Mouse (Mus musculus) kidney, embryonic 14.5 days (tissue): ENCODE results near the gene Rxrb. TPM values are rescaled to one million over a fixed set of nuclear protein-coding genes. Genes with fewer than 3 reads are reported as not detected.

ENCODE experiments used
- ATAC-seq: fragments of 200-750 bp; cut with Nextera tagmentation; 2 replicates; pipeline ENCODE4 v1.8.0; 2017; ENCODE audit warnings: moderate number of reproducible peaks, mild to moderate bottlenecking, moderate TSS enrichment, moderate library complexity; ENCODE audit not compliant: low FRiP score, low TSS enrichment
- H3K27ac ChIP-seq: fragments of 300-500 bp; sonication (generic); 2 replicates; pipeline ENCODE4 v1.5.1; 2014; ENCODE audit warnings: low read depth, mild to moderate bottlenecking, low read length, moderate library complexity, mixed read lengths
- H3K27me3 ChIP-seq: fragments of 300-500 bp; sonication (generic); 2 replicates; pipeline ENCODE4 v1.6.1; 2014; ENCODE audit warnings: mild to moderate bottlenecking, low read length; ENCODE audit not compliant: control insufficient read depth, insufficient read depth
- H3K36me3 ChIP-seq: fragments of 300-500 bp; sonication (generic); 2 replicates; pipeline ENCODE4 v1.6.1; 2014; ENCODE audit warnings: low read length, mixed read lengths; ENCODE audit not compliant: control insufficient read depth, insufficient read depth
- H3K4me1 ChIP-seq: fragments of 300-500 bp; sonication (generic); 2 replicates; pipeline ENCODE4 v1.6.1; 2014; ENCODE audit warnings: low read length, mixed read lengths; ENCODE audit not compliant: control insufficient read depth, insufficient read depth
- H3K4me2 ChIP-seq: fragments of 300-500 bp; sonication (generic); replicated peaks from 2 replicates; pipeline ENCODE4 v1.6.1; 2014; ENCODE audit warnings: low read depth, mild to moderate bottlenecking, low read length
- H3K4me3 ChIP-seq: fragments of 300-500 bp; sonication (generic); 2 replicates; pipeline ENCODE4 v1.5.1; 2014; ENCODE audit warnings: mild to moderate bottlenecking, low read length
- H3K9ac ChIP-seq: fragments of 300-500 bp; sonication (generic); 2 replicates; pipeline ENCODE4 v1.6.1; 2014; ENCODE audit warnings: low read depth, mild to moderate bottlenecking, low read length, moderate library complexity
- H3K9me3 ChIP-seq: fragments of 300-500 bp; sonication (generic); 2 replicates; pipeline ENCODE4 v1.6.1; 2016; ENCODE audit warnings: low read length; ENCODE audit not compliant: control insufficient read depth
- WGBS: fragments of 180-500 bp; shearing (Covaris S2); extraction: QIAGEN DNeasy Blood & Tissue Kit; methylation state at CpG from one replicate; pipeline ENCODE4 v1.1.7; 2014; 5-methylcytosine and 5-hydroxymethylcytosine counted together
- polyA plus RNA-seq: library from polyadenylated mRNA; unstranded; fragments of >200 nt; fragmentation: Nextera tagmentation; extraction: Ambion mirVana; gene quantifications from 2 replicates; pipeline ENCODE4 v1.2.1, GENCODE M21; 2014

Gene Rxrb
- polyA plus RNA-seq, 1 experiment from 2014 or later = 28.0 TPM

DNA sequence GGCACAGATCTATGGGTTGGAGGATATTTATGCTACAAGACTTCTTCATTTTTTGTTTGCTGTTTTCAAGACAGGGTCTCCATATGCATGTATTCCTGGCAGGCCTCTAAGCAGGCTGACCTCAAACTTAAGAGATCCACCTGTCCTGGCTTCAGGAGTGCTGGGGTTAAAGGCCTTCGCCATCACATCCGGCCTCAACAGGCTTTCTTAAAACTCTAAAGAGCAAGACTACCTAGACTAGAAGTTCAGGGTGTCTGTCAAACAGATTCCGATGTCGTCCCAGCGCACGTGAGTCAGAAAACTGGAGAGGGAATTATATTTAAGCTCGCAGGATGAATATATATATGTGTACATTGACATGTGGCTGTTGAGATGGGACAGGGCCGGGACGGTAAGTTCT, 7.9 kb upstream of the Rxrb start:
- WGBS = 70% methylated on average over 9 of the region's 9 CpGs
- Histone ChIP-seq H3K27ac (no peak overlapping the region), H3K4me3 (peak overlapping the region; percentile 92), H3K27me3 (no peaks in the 10 kb centered on the region), H3K9ac (peak overlapping the region; percentile 90; the same call in 1 of the 2 replicates), H3K9me3 (peaks cover 6% of the 10 kb centered on the region), H3K4me2 (peak overlapping the region; percentile 85), H3K4me1 (peaks cover 24% of the 10 kb centered on the region), H3K36me3 (peaks cover 28% of the 10 kb centered on the region)
- ATAC-seq = no peak

DNA sequence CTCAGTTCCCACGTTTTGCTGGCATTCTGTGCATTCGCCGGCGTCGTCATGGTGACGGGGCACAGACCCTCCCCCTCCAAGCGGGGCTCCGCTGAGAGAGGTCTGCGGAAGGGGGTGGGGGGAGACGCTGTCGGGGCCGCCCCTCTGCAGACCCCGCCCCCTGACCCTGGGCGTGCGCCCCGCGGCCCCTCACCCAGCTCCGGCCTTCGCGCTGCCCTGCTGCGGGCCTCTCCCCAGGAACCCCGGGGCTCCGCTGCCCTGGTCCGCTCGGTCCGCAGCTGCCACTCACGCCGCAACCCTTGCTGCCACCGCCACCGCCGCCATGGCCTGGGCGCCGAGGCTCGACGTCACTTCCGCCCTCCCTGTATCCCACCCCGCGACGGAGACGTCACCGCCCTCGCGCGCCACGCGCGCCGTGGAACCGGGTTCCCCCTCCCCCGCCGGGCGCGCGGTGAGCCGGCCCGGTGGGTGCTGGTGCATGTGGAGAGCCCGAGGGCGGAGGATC, 7.2 kb upstream of the Rxrb start, which contains the start of gene Ring1:
Gene Ring1, minus strand, starts transcription at position 364 of the 505 bp plus-strand sequence.
- H3K27me3 ChIP-seq = no peaks in the 10 kb centered on the region
- peak within 1 kb of the TSS; percentile 90 for H3K9ac ChIP-seq

DNA sequence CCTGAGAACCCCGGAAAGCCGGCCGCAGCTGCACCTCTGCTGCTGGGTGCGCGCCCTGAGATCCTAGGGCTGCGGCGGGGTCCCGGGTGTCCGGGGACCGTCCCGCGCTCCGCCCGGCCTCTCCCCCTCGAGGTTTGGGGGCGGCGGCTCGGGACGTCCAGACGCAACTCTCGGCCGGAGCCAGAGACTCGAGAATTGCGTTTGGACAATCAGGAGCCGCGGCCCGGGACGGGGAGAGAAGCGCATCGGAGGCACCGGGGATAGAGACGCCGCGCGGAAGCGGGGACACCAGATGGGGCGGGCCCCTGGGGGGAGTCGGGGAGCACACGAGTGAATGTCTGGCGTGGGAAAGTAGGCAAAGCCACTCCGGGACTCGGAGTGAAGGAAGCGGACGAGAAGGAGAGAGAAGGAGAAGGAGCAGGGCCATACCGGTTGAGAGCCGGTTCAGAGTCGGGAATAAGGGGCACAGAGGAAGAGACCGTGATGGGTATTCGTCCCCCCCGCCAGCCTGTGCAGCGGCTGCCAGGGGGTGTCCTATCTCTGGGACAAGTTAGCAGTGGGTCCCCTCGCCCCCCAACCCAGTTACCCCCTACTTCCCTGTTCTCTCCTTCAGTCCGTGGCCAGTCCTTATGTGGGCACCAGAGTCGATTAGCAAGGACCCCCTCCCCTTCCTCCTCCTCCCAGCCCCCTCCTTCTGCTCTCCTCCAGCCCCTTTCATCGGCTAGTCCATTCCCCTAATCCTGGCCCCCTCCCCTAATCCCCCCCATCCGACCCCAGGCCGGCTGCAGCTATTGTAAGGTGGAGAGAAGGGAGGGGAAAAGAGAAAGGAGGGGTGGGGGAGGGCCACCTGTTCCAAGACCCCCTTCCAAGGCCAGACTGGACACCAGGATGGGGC, 6.5 kb upstream of the Rxrb start:
- H3K4me2 ChIP-seq = peak overlapping the region; percentile 85
- 1% methylated on average over 49 of the region's 57 CpGs for WGBS
- H3K4me1 ChIP-seq = peaks cover 29% of the 10 kb centered on the region
- H3K9ac ChIP-seq = peak overlapping the region; percentile 90
- peak overlapping the region; percentile 87 for H3K27ac ChIP-seq
- H3K9me3 ChIP-seq = 0 out of 2 replicates have a peak, but pooled peaks cover 2% of the 10 kb centered on the region
- peaks cover 42% of the 10 kb centered on the region for H3K36me3 ChIP-seq
- ATAC-seq = no peak; the same call in 1 of the 2 replicates
- H3K4me3 ChIP-seq = peak overlapping the region; percentile 92
- H3K27me3 ChIP-seq = no peaks in the 10 kb centered on the region

More for the DNA sequence above, 7.2 kb upstream of the Rxrb start, which contains the start of gene Ring1:
- Histone ChIP-seq H3K4me1 (peaks cover 24% of the 10 kb centered on the region), H3K4me2 (peak within 1 kb of the TSS; percentile 85), H3K9me3 (peaks cover 3% of the 10 kb centered on the region), H3K4me3 (peak within 1 kb of the TSS; percentile 92), H3K36me3 (peaks cover 35% of the 10 kb centered on the region), H3K27ac (peak within 1 kb of the TSS; percentile 87)
- under 1% methylated on average over 52 of the region's 58 CpGs for WGBS
- ATAC-seq = peak; percentile 68

DNA sequence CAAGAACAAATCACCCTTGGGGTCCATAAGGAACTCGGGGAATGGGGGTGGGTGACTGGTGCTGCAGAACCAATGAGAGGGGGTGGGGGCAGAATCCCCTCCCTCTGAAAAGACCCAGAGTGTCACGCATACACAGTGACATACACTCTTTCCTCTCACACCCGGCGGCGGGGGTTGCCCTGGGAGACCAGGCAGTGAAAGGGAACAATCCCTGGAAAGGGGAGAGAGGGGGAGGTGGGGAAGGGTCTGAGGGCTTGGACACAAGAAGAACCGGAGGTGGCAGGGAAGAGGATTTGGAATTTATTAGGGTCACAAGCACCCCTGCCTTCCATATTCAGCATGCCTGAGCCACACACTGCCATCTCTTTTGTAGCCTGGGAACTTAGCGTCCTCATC, 5.9 kb upstream of the Rxrb start:
- peaks cover 35% of the 10 kb centered on the region for H3K4me1 ChIP-seq
- ATAC-seq = no peak
- no peaks in the 10 kb centered on the region for H3K27me3 ChIP-seq
- H3K27ac ChIP-seq = no peak overlapping the region
- H3K9ac ChIP-seq = no peak overlapping the region
- peak overlapping the region; percentile 85 for H3K4me2 ChIP-seq
- 26% methylated on average over 7 of the region's 7 CpGs for WGBS
- peaks cover 42% of the 10 kb centered on the region for H3K36me3 ChIP-seq
- no peaks in the 10 kb centered on the region for H3K9me3 ChIP-seq
- H3K4me3 ChIP-seq = peak overlapping the region; percentile 92; the same call in 1 of the 2 replicates

DNA sequence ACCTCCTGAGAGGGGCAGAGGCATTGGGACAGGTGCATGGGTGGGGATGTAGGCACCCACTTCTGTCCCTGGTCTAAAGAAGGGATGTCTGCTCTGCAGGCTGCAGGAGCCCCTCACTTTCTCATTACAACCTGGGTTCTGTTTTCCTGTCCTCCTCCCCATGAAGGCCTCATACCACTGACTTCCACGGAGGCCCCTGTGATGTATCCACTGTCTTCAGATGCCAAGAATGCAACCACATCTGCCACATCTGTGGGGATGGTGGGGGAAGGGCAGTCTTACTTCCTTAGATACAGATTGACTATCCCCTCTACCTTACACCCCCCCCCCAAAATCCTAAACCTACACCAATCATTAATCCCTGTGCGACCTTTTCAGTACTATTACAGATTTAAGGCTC, 5.4 kb upstream of the Rxrb start:
- H3K4me2 ChIP-seq = peak overlapping the region; percentile 85; the same call in 1 of the 2 replicates
- H3K4me1 ChIP-seq = peaks cover 35% of the 10 kb centered on the region
- no peak overlapping the region for H3K9ac ChIP-seq
- H3K27me3 ChIP-seq = no peaks in the 10 kb centered on the region
- no peak for ATAC-seq
- peaks cover 37% of the 10 kb centered on the region for H3K36me3 ChIP-seq
- H3K9me3 ChIP-seq = no peaks in the 10 kb centered on the region
- WGBS = 30% methylated on average over 2 of the region's 2 CpGs
- H3K27ac ChIP-seq = no peak overlapping the region
- no peak overlapping the region for H3K4me3 ChIP-seq

DNA sequence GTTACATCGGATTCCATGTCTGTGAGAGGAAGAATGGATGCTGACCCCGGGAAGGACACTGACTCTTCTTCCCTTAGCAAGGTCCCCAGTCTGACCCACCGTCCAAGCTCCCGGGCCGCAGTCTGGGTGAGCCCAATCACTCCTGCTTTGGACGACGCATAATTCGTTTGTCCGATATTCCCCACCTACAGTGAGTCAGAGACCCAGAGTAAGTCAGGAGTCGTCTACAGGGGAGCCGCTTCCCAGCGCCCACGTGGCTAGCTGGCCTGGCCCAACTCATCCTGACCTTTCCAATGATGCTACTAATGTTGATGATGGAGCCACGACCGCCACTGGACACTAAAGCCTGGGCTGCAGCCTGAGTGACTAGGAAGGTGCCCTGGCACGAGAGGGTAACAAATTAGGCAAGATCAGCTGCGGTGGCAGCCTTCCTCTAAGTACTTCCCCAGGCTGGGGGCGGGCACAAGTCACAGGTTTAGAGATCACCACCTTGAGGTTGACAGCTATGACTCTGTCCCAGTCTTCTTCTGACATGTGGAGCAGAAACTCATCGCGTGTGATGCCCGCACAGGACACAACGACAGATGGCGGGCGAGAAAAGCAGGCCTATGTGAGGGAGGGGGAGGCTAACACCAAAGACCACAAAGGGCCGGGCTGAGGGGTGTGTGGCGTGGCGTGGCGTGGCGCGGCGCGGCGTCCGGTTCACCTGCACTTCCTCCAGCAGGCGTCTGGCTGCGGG, 4.5 kb upstream of the Rxrb start:
- peak overlapping the region; percentile 97 for H3K4me2 ChIP-seq
- ATAC-seq = no peak
- WGBS = 9% methylated on average over 36 of the region's 36 CpGs
- H3K36me3 ChIP-seq = peaks cover 29% of the 10 kb centered on the region
- H3K27me3 ChIP-seq = no peaks in the 10 kb centered on the region
- peaks cover 35% of the 10 kb centered on the region for H3K4me1 ChIP-seq
- H3K9ac ChIP-seq = peak overlapping the region; percentile 79
- no peaks in the 10 kb centered on the region for H3K9me3 ChIP-seq
- peak overlapping the region; percentile 66 for H3K4me3 ChIP-seq
- peak overlapping the region; percentile 80 for H3K27ac ChIP-seq

DNA sequence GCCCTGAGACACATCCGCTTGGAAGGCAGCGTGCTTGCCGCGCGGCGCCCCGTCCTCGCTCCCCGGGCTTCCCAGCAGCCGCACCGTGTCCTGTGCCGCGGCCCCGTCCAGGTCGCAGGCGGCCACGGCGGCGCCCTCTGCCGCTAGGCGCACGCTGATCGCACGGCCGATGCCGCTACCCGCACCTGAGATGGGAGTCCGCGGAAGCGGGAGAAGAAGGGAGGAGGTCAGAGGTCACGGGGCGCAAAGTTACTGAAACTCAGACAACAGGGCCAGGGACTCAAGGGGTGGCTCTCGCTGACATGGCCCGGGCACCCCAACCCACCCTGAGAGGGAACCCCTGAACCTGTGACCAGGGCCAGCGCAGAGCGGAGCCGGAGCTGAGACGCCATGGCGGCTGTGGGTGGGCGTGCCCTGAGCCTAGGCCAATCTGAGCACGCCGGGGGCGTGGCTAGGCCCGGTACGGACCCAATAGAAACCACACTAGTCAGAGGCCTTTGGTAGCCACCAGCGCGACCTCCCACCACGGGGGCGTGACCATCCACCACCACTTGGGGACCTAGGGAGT, 3.9 kb upstream of the Rxrb start, which contains the start of gene H2-Ke6:
Gene H2-Ke6, minus strand, starts transcription at position 405 of the 568 bp plus-strand sequence.
- no peaks in the 10 kb centered on the region for H3K9me3 ChIP-seq
- H3K27ac ChIP-seq = peak within 1 kb of the TSS; percentile 80
- H3K36me3 ChIP-seq = peaks cover 23% of the 10 kb centered on the region
- H3K27me3 ChIP-seq = no peaks in the 10 kb centered on the region
- H3K4me2 ChIP-seq = peak within 1 kb of the TSS; percentile 97
- under 1% methylated on average over 46 of the region's 49 CpGs for WGBS
- peak within 1 kb of the TSS; percentile 79 for H3K9ac ChIP-seq
- peaks cover 38% of the 10 kb centered on the region for H3K4me1 ChIP-seq
- peak within 1 kb of the TSS; percentile 66 for H3K4me3 ChIP-seq
- peak; percentile 76 for ATAC-seq

DNA sequence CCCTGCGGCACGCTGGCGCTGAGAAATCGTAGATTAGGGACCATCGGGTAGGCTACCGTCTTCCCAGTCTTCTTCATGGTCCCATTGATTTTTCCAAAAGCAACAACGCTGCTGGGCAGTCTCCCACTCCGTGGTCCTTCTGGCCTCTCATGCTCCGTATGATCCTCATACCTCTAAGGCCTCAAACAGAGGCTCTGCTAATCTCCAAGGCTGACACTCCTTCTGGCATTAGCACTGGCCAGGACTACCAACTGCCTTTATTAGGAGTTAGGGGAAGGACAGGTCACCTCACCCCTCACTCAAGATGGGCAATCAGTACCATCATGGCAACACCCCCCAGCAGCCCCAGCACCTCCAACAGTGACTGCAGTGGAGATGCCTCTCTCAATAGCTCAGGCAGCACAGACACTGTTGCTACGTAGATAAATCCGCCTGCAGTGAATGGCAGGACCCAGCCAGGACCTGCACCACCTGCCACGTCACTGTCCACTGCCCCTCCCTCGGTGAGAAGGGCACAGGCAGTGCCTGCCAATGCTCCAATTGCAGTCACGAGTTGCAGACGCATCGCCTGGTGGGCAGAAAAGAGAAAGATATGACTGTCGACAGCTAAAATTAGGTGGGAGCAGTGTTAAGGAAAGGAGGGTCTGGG, 3.0 kb upstream of the Rxrb start:
- H3K36me3 ChIP-seq = peaks cover 22% of the 10 kb centered on the region
- no peaks in the 10 kb centered on the region for H3K9me3 ChIP-seq
- H3K27ac ChIP-seq = peak overlapping the region; percentile 80; the same call in 1 of the 2 replicates
- ATAC-seq = no peak
- 77% methylated on average over 17 of the region's 17 CpGs for WGBS
- H3K9ac ChIP-seq = no peak overlapping the region
- peaks cover 44% of the 10 kb centered on the region for H3K4me1 ChIP-seq
- H3K27me3 ChIP-seq = no peaks in the 10 kb centered on the region
- peak overlapping the region; percentile 97; the same call in 1 of the 2 replicates for H3K4me2 ChIP-seq
- H3K4me3 ChIP-seq = no peak overlapping the region
